Mouse (Mus musculus) heart, adult 2 months (tissue): ENCODE data around the gene Acer2. TPM values are rescaled to one million over a fixed set of nuclear protein-coding genes. Genes with fewer than 3 reads are reported as not detected.

Source experiments
- DNase-seq, 2 experiments: peaks; one replicate each; pipeline ENCODE4 v3.0.0; 2021
- H3K27ac ChIP-seq: fragments of 200-600 bp; 2 replicates; pipeline ENCODE4 v1.8.1; 2022
- H3K27me3 ChIP-seq: fragments of 200-500 bp; 2 replicates; pipeline ENCODE4 v1.6.1; 2012; ENCODE audit warnings: mild to moderate bottlenecking, low read length, inconsistent platforms, mixed read lengths; ENCODE audit not compliant: control insufficient read depth, insufficient read depth
- H3K36me3 ChIP-seq: fragments of 200-500 bp; 2 replicates; pipeline ENCODE4 v1.6.1; 2012; ENCODE audit warnings: low read length, inconsistent platforms; ENCODE audit not compliant: control insufficient read depth, insufficient read depth
- H3K4me1 ChIP-seq: fragments of 200-500 bp; 2 replicates; pipeline ENCODE4 v1.6.1; 2011; ENCODE audit warnings: low read length; ENCODE audit not compliant: control insufficient read depth, insufficient read depth
- H3K4me3 ChIP-seq: fragments of 200-600 bp; 2 replicates; pipeline ENCODE4 v1.8.1; 2022
- H3K79me2 ChIP-seq: fragments of 200-500 bp; replicated peaks from 2 replicates; pipeline ENCODE4 v1.6.1; 2012; ENCODE audit warnings: mild to moderate bottlenecking, inconsistent platforms, low read length, moderate library complexity, mixed read lengths; ENCODE audit not compliant: control insufficient read depth, insufficient read depth
- H3K9ac ChIP-seq: fragments of 200-500 bp; 2 replicates; pipeline ENCODE4 v1.6.1; 2012; ENCODE audit warnings: low read depth, mild to moderate bottlenecking, control low read depth, inconsistent platforms, low read length, mixed read lengths
- CTCF ChIP-seq: fragments of 200-600 bp; IDR thresholded peaks from 2 replicates; pipeline ENCODE4 v1.8.1; 2022; ENCODE audit warnings: antibody characterized with exemption, mild to moderate bottlenecking, moderate library complexity
- EP300 ChIP-seq: fragments of 200-500 bp; IDR thresholded peaks from 2 replicates; pipeline ENCODE4 v1.6.1; 2011; ENCODE audit warnings: low read depth, low read length, control low read depth; ENCODE audit not compliant: insufficient read depth
- POLR2A ChIP-seq: fragments of 200-500 bp; IDR thresholded peaks from 2 replicates; pipeline ENCODE4 v1.6.1; 2011; ENCODE audit warnings: mild to moderate bottlenecking, low read depth, low read length, control low read depth; ENCODE audit not compliant: insufficient read depth
- WGBS: fragments of 180-500 bp; shearing (Covaris S2); methylation state at CpG from one replicate; pipeline ENCODE4 v1.1.7; 2018; 5-methylcytosine and 5-hydroxymethylcytosine counted together
- intact Hi-C: fragments of 180-260 bp; cut with DNase I; formaldehyde crosslinking; loops from one replicate; pipeline ENCODE4 v1.15.1; 2025
- polyA plus RNA-seq: library from polyadenylated mRNA; depleted of rRNA; stranded (reverse); fragments of >200 nt; gene quantifications from 2 replicates; pipeline ENCODE4 v1.2.3, GENCODE M21; 2012
- total RNA-seq, 2 experiments: library from RNA; stranded (reverse); gene quantifications; 2 replicates each; pipeline ENCODE4 v1.2.3; 2021

The Acer2 gene
- total and polyA plus RNA-seq, 3 experiments = 16.4 to 25.6 (median 17.9) TPM

- TF ChIP-seq POLR2A (no peak), CTCF (peak; percentile 65)
- no peak overlapping the region for H3K4me3 ChIP-seq
- no peak overlapping the region for H3K9ac ChIP-seq
- no peaks in the 10 kb centered on the region for H3K79me2 ChIP-seq
- WGBS = 71% methylated on average over 1 of the region's 1 CpGs
- no peaks in the 10 kb centered on the region for H3K27me3 ChIP-seq
- DNase-seq = no peak
- H3K27ac ChIP-seq = no peak overlapping the region
- no peaks in the 10 kb centered on the region for H3K4me1 ChIP-seq
- no peaks in the 10 kb centered on the region for H3K36me3 ChIP-seq
- intact Hi-C loops = no loop called here
Measured at GRCm38 (mm10) chr4:86916062-86916461, 41.9 kb downstream of the Acer2 start.

- no peak for DNase-seq
- Histone ChIP-seq H3K36me3 (no peaks in the 10 kb centered on the region), H3K27me3 (no peaks in the 10 kb centered on the region), H3K79me2 (no peaks in the 10 kb centered on the region), H3K4me3 (no peak overlapping the region), H3K4me1 (no peaks in the 10 kb centered on the region; the same call in 1 of the 2 replicates), H3K27ac (no peak overlapping the region), H3K9ac (no peak overlapping the region)
- 67% methylated on average over 3 of the region's 3 CpGs for WGBS
- intact Hi-C loops = loop anchor here (5.0 kb wide), 1 partner anchor 81 kb away; no protein-coding TSS in a partner anchor
- TF ChIP-seq POLR2A = no peak
- no peak for TF ChIP-seq EP300
- TF ChIP-seq CTCF = no peak
Measured at GRCm38 (mm10) chr4:86923476-86924055, 49.4 kb downstream of the Acer2 start.

DNA sequence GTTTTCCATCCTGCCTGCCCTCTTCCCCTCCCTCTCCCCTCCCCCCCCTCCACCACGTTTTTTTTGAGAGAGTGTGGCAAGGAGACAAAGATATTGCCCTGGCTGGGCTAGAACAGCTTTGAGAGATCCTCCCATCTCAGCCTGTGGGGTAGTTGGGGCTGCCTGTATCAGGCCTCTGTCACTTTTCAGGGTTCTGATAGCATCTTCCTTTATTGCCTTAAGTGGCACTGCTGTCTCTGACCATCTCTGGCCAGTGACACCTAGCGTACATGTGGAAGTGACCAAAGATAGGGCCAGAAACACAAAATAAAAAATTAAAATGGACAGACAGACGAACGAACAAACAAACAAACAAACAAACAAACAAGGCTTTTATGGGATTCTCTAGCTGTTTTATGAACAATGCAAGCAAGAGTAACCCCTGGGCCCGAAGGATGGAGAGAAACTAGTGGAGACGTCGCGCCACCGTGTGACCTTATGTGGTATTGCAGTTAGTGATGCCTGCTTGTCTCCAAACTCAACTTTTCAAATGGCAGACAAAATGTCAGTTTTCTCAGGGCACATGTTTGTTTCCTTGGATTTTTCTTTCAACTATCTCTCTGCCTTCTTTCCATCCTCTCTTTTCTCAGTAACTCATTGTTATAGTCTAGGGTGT is 50.7 kb downstream of the Acer2 start:
- no peaks in the 10 kb centered on the region for H3K36me3 ChIP-seq
- TF ChIP-seq CTCF (peak; percentile 99; the same call in 1 of the 2 replicates), EP300 (peak; percentile 88), POLR2A (no peak)
- DNase-seq = peak; percentile 67 to 84
- H3K27ac ChIP-seq = no peak overlapping the region
- no peaks in the 10 kb centered on the region; the same call in 1 of the 2 replicates for H3K4me1 ChIP-seq
- no peak overlapping the region for H3K4me3 ChIP-seq
- intact Hi-C loops = loop anchor here (1.0 to 5.0 kb wide), 3 partner anchors 39 to 83 kb away; partner anchors contain the start of gene Rps6
- H3K9ac ChIP-seq = no peak overlapping the region
- no peaks in the 10 kb centered on the region for H3K27me3 ChIP-seq
- WGBS = 9% methylated on average over 9 of the region's 9 CpGs
- no peaks in the 10 kb centered on the region for H3K79me2 ChIP-seq

DNA sequence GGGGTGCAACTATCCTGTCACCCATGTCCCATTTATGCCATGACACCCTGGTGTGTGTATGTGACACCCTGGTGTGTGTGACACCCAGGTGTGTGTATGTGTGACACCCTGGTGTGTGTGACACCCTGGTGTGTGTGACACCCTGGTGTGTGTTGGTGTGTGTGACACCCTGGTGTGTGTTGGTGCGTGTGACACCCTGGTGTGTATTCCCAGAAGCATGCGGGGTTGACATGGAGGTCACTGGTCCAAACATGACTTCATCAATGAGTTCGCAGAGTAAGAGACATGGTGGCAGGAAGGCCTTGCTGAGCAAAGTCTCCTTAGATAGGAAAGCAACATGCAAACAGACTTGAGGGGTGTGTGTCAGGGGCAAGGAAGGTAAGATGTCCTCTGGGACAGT is 52.8 kb downstream of the Acer2 start:
- H3K4me1 ChIP-seq = no peaks in the 10 kb centered on the region; the same call in 1 of the 2 replicates
- 88% methylated on average over 3 of the region's 3 CpGs for WGBS
- H3K27ac ChIP-seq = no peak overlapping the region
- intact Hi-C loops = no loop called here
- TF ChIP-seq POLR2A = no peak
- TF ChIP-seq EP300 = no peak
- TF ChIP-seq CTCF = no peak
- no peak for DNase-seq
- H3K36me3 ChIP-seq = no peaks in the 10 kb centered on the region
- no peaks in the 10 kb centered on the region for H3K27me3 ChIP-seq
- no peak overlapping the region for H3K4me3 ChIP-seq
- no peaks in the 10 kb centered on the region for H3K79me2 ChIP-seq
- no peak overlapping the region for H3K9ac ChIP-seq

DNA sequence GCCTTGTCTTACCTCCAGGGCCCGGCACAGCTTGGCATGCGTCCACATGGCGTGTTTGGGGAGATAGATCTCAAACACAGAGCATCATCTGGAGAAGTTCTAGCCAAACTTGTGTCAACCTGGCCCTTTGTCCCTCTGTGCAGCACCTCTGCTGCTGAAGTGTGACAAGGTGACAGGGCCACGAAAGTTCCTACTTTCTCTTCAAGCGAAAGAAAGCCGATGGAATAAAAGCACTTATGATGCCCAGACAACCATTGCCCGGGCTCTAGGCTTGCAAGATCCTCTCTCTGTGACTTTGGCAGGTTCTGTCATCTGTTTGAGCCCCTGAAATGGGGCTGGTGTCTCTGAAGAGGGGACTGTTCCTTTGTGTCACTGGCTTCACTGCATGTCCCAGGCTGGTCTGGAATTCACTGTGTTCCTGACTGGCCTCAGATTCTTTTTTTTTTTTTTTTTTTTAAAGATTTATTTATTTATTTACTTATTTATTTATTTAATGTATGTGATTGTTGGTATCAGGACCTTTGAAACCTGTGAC is 56.0 kb downstream of the Acer2 start:
- WGBS = 86% methylated on average over 7 of the region's 7 CpGs
- Histone ChIP-seq H3K9ac (no peak overlapping the region), H3K27me3 (no peaks in the 10 kb centered on the region), H3K27ac (no peak overlapping the region), H3K4me1 (no peaks in the 10 kb centered on the region), H3K79me2 (no peaks in the 10 kb centered on the region), H3K4me3 (no peak overlapping the region), H3K36me3 (no peaks in the 10 kb centered on the region)
- no peak for TF ChIP-seq POLR2A
- TF ChIP-seq EP300 = no peak
- TF ChIP-seq CTCF = no peak
- no peak for DNase-seq
- intact Hi-C loops = no loop called here

- Histone ChIP-seq H3K27me3 (no peaks in the 10 kb centered on the region), H3K9ac (no peak overlapping the region), H3K27ac (no peak overlapping the region), H3K4me3 (peak overlapping the region; percentile 39), H3K36me3 (no peaks in the 10 kb centered on the region), H3K4me1 (no peaks in the 10 kb centered on the region), H3K79me2 (no peaks in the 10 kb centered on the region)
- 27% methylated on average over 33 of the region's 33 CpGs for WGBS
- no peak for TF ChIP-seq POLR2A
- TF ChIP-seq EP300 = no peak
- no peak for TF ChIP-seq CTCF
- DNase-seq = peak in 1 of 2 experiments; percentile 9
- intact Hi-C loops = no loop called here
Measured at GRCm38 (mm10) chr4:86930636-86931456, 56.6 kb downstream of the Acer2 start.
